Mouse (Mus musculus): ENCODE measurements around the gene Btbd35f28. TPM values are rescaled to one million over a fixed set of nuclear protein-coding genes. Genes with fewer than 3 reads are reported as not detected.
"Not testable (repeated sequence)": the region's sequence is repeated elsewhere in the genome, so short reads cannot be mapped to it uniquely, and the experiment has no call there.

Gene Btbd35f28
- polyA plus RNA-seq (2015; fragmentation: Nextera tagmentation; extraction: Ambion mirVana): not detected in 2 replicates

DNA sequence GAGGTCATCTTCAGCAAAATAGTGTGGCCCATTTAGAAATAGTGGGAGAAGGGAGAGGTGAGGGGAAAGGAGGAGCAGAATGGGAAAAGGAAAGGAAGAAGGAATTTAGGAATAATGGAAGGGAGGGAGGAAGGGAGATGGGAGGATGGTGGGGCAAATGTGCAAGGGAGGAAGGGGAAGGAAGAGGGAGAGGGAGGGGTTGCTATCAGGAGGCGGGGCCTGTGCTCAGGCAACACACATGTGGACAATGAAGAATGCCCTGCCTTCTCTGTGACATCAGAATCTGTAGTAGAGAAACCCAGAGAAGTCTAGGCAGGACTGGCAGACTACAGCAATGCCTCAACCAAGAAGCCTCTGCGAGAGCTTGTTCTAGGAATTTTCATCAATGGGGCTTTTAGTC lies at the start of gene Btbd35f28:
Btbd35f28 (plus strand) TSS at position 301 of the 400 bp plus-strand sequence.
- not testable (repeated sequence) for H3K4me1 ChIP-seq (replicated peaks; ENCODE audit: control insufficient read depth, insufficient read depth); DNase-seq (ENCODE audit: low spot score); H3K36me3 ChIP-seq (ENCODE audit: control insufficient read depth, insufficient read depth, low read length); H3K27me3 ChIP-seq (ENCODE audit: control insufficient read depth, insufficient read depth, low read length); H3K9ac ChIP-seq (ENCODE audit: low read length); H3K27ac ChIP-seq (replicated peaks); H3K4me3 ChIP-seq (ENCODE audit: low read depth, low read length); H3K9me3 ChIP-seq (ENCODE audit: control insufficient read depth, low read length); H3K4me2 ChIP-seq (replicated peaks; ENCODE audit: low read depth); ATAC-seq (ENCODE audit: low FRiP score, low TSS enrichment)
- no CpG with 5 or more reads among the region's 2 CpGs for WGBS

Other genes starting within 250 kb of the Btbd35f28 start
- gene Btbd35f16, start 239.6 kb upstream of the Btbd35f28 start, polyA plus RNA-seq (2015; fragmentation: Nextera tagmentation; extraction: Ambion mirVana): not detected in 2 replicates
- gene Btbd35f3, start 158.9 kb upstream of the Btbd35f28 start, polyA plus RNA-seq (2015; fragmentation: Nextera tagmentation; extraction: Ambion mirVana): not detected in 2 replicates
- not detected in 2 replicates for gene Btbd35f20, start 94.7 kb downstream of the Btbd35f28 start, polyA plus RNA-seq (2015; fragmentation: Nextera tagmentation; extraction: Ambion mirVana)
- not detected in 2 replicates for gene Btbd35f17, start 174.1 kb downstream of the Btbd35f28 start, polyA plus RNA-seq (2015; fragmentation: Nextera tagmentation; extraction: Ambion mirVana)

All from stomach, postnatal 0 days (tissue).